Comparison of ENCODE assay signal across 15 mouse cellular contexts in the genomic region with DNA sequence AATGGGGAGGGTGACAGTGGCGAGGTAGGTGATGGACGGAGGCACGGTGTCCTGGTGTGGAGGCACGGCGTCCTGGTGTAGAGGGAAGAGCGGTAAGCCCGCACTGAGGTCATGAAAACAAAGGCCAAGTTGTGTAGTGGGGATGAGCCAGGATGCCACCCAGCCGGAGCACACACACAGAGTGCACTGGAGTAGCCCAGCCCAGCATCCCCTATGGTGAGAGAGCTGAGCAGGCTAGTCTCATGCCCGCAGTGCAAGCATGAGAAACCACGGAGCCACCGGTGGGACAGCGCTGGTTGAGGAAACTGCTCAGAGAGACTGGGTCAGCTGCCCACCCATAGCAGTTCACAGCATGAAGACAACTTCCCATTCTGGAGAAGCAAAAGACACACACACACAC. TPM values are rescaled to one million over a fixed set of nuclear protein-coding genes. Genes with fewer than 3 reads are reported as not detected.
DNase-seq lines count a peak whose midpoint lies in the region; ATAC-seq and TF ChIP-seq lines count a peak whose summit lies in the region.
"Had no signal": no experiment of that assay in that cellular context is flagged by ENCODE, and none has a peak within 500 bp of the region (broad histone marks: within the 10 kb centered on the region; RNA-seq: fewer than 3 reads in every experiment).

No protein-coding gene starts in this region.

- no peaks in the 10 kb centered on the region for H3K9me3 ChIP-seq in kidney, embryonic 14.5 days (ENCODE audit: control insufficient read depth, low read length)
- H3K9me3 ChIP-seq in kidney, embryonic 16.5 days (ENCODE audit: low read length): no peaks in the 10 kb centered on the region
- no peaks in the 10 kb centered on the region for H3K9me3 ChIP-seq in embryonic facial prominence, embryonic 11.5 days (replicated peaks; ENCODE audit: control insufficient read depth, low read length)
- no peaks in the 10 kb centered on the region for H3K9me3 ChIP-seq in forebrain, postnatal 0 days (ENCODE audit: low read length)
- H3K9me3 ChIP-seq in midbrain, embryonic 13.5 days: no peaks in the 10 kb centered on the region
- H3K9me3 ChIP-seq: liver, embryonic 12.5 days had no signal

- peaks cover 37% of the 10 kb centered on the region for H3K36me3 ChIP-seq in kidney, embryonic 14.5 days (ENCODE audit: control insufficient read depth, insufficient read depth, low read length)
- H3K36me3 ChIP-seq in kidney, embryonic 16.5 days (ENCODE audit: insufficient read depth, low read length): peaks cover 32% of the 10 kb centered on the region
- H3K36me3 ChIP-seq in embryonic facial prominence, embryonic 11.5 days (replicated peaks; ENCODE audit: control insufficient read depth, insufficient read depth, low read depth, low read length): no peaks in the 10 kb centered on the region; the same call in none of the 2 replicates
- H3K36me3 ChIP-seq in forebrain, postnatal 0 days (ENCODE audit: insufficient read depth): peaks cover 43% of the 10 kb centered on the region
- H3K36me3 ChIP-seq in midbrain, embryonic 13.5 days: peaks cover 61% of the 10 kb centered on the region

- H3K4me2 ChIP-seq in kidney, embryonic 14.5 days (replicated peaks; ENCODE audit: low read depth, low read length): no peak overlapping the region
- no peak overlapping the region for H3K4me2 ChIP-seq in kidney, embryonic 16.5 days (replicated peaks; ENCODE audit: low read depth, low read length)
- no peak overlapping the region for H3K4me2 ChIP-seq in embryonic facial prominence, embryonic 11.5 days (ENCODE audit: low read depth, low read length)
- no peak overlapping the region for H3K4me2 ChIP-seq in forebrain, postnatal 0 days (ENCODE audit: low read depth)
- H3K4me2 ChIP-seq in midbrain, embryonic 13.5 days (replicated peaks): no peak overlapping the region
- H3K4me2 ChIP-seq: liver, embryonic 12.5 days had no signal

- H3K27ac ChIP-seq in kidney, embryonic 14.5 days (ENCODE audit: low read depth, low read length): no peak overlapping the region
- no peak overlapping the region for H3K27ac ChIP-seq in kidney, embryonic 16.5 days (ENCODE audit: low read length)
- H3K27ac ChIP-seq in embryonic facial prominence, embryonic 11.5 days (replicated peaks; ENCODE audit: low read depth, low read length): no peak overlapping the region
- H3K27ac ChIP-seq in forebrain, postnatal 0 days (ENCODE audit: low read depth, low read length): peak overlapping the region; percentile 69
- H3K27ac ChIP-seq in midbrain, embryonic 13.5 days: peak overlapping the region; percentile 80
- H3K27ac ChIP-seq: liver, embryonic 12.5 days had no signal

- no peak for TF ChIP-seq CTCF in forebrain, postnatal 0 days (IDR thresholded peaks at IDR 0.05; ENCODE audit: low read depth)

- H3K4me1 ChIP-seq in kidney, embryonic 14.5 days (ENCODE audit: control insufficient read depth, insufficient read depth, low read length): no peaks in the 10 kb centered on the region
- H3K4me1 ChIP-seq in kidney, embryonic 16.5 days (ENCODE audit: insufficient read depth, low read length): no peaks in the 10 kb centered on the region
- H3K4me1 ChIP-seq in embryonic facial prominence, embryonic 11.5 days (ENCODE audit: control insufficient read depth, insufficient read depth, low read length): no peaks in the 10 kb centered on the region
- H3K4me1 ChIP-seq in forebrain, postnatal 0 days (ENCODE audit: insufficient read depth): no peaks in the 10 kb centered on the region
- peaks cover 10% of the 10 kb centered on the region for H3K4me1 ChIP-seq in midbrain, embryonic 13.5 days (replicated peaks)
- H3K4me1 ChIP-seq: liver, embryonic 12.5 days had no signal

- H3K4me3 ChIP-seq in kidney, embryonic 14.5 days (ENCODE audit: low read length): no peak overlapping the region
- H3K4me3 ChIP-seq in kidney, embryonic 16.5 days (ENCODE audit: low read length): no peak overlapping the region
- no peak overlapping the region for H3K4me3 ChIP-seq in embryonic facial prominence, embryonic 11.5 days (ENCODE audit: low read depth, low read length)
- H3K4me3 ChIP-seq in forebrain, postnatal 0 days (ENCODE audit: low read depth, low read length): no peak overlapping the region
- no peak overlapping the region for H3K4me3 ChIP-seq in midbrain, embryonic 13.5 days (replicated peaks)
- H3K4me3 ChIP-seq: liver, embryonic 12.5 days had no signal

- no peak overlapping the region for H3K9ac ChIP-seq in kidney, embryonic 14.5 days (ENCODE audit: low read depth, low read length)
- H3K9ac ChIP-seq in kidney, embryonic 16.5 days (replicated peaks; ENCODE audit: low read length): no peak overlapping the region
- no peak overlapping the region for H3K9ac ChIP-seq in embryonic facial prominence, embryonic 11.5 days (replicated peaks; ENCODE audit: low read length)
- H3K9ac ChIP-seq in forebrain, postnatal 0 days: peak overlapping the region; percentile 10; the same call in 1 of the 2 replicates
- no peak overlapping the region for H3K9ac ChIP-seq in midbrain, embryonic 13.5 days (replicated peaks)
- H3K9ac ChIP-seq: liver, embryonic 12.5 days had no signal

- H3K27me3 ChIP-seq in kidney, embryonic 14.5 days (ENCODE audit: control insufficient read depth, insufficient read depth, low read length): no peaks in the 10 kb centered on the region
- H3K27me3 ChIP-seq in kidney, embryonic 16.5 days (ENCODE audit: insufficient read depth, low read length): no peaks in the 10 kb centered on the region
- H3K27me3 ChIP-seq in embryonic facial prominence, embryonic 11.5 days (ENCODE audit: control insufficient read depth, insufficient read depth, low read length): no peaks in the 10 kb centered on the region
- H3K27me3 ChIP-seq in forebrain, postnatal 0 days (ENCODE audit: insufficient read depth, low read length): no peaks in the 10 kb centered on the region
- H3K27me3 ChIP-seq in midbrain, embryonic 13.5 days: no peaks in the 10 kb centered on the region
- H3K27me3 ChIP-seq: liver, embryonic 12.5 days had no signal

- 80% methylated on average over 12 of the region's 12 CpGs for WGBS in kidney, embryonic 14.5 days
- WGBS in kidney, embryonic 16.5 days: 70% methylated on average over 12 of the region's 12 CpGs
- WGBS in embryonic facial prominence, embryonic 11.5 days: 36% methylated on average over 12 of the region's 12 CpGs
- 42% methylated on average over 12 of the region's 12 CpGs for WGBS in forebrain, postnatal 0 days
- WGBS in midbrain, embryonic 13.5 days: 29% methylated on average over 12 of the region's 12 CpGs

- peak; percentile 29; the same call in 1 of the 2 replicates for ATAC-seq in kidney, embryonic 14.5 days (ENCODE audit: low FRiP score, low TSS enrichment)
- no peak for ATAC-seq in kidney, embryonic 16.5 days (ENCODE audit: low FRiP score, low TSS enrichment)
- ATAC-seq in embryonic facial prominence, embryonic 11.5 days (replicated peaks; ENCODE audit: insufficient number of reproducible peaks, low FRiP score, low TSS enrichment, low read depth): peak; percentile 64
- ATAC-seq in forebrain, postnatal 0 days: peak; percentile 42
- peak; percentile 66 for ATAC-seq in midbrain, embryonic 13.5 days
- ATAC-seq: liver, embryonic 12.5 days had no signal

- DNase-seq in embryonic facial prominence, embryonic 11.5 days (ENCODE audit: low spot score): no peak
- no peak for DNase-seq in forebrain, postnatal 0 days
- DNase-seq in left cerebral cortex, postnatal 10 days (ENCODE audit: extremely low spot score in 1 of 2, low spot score in 2 of 2): no peak
- no peak for DNase-seq in gastrocnemius, adult 18-20 months (ENCODE audit: low spot score)
- DNase-seq in layer of hippocampus, postnatal 10 days (ENCODE audit: low spot score in 2 of 2): no peak
- DNase-seq: adrenal gland, postnatal 10 days; cerebellum, adult 11 months; gastrocnemius, postnatal 10 days; heart, postnatal 36 days; kidney, postnatal 10 days; thymus, postnatal 4 days had no signal

- intact Hi-C loops in left cerebral cortex, postnatal 10 days (cut with DNase I): loop anchor here (5.0 kb wide), 1 partner anchor 174 kb away; no protein-coding TSS in a partner anchor

RNA-seq across cellular contexts. Expression of gene Vangl2, which starts 26.6 kb away (rescaled TPM):
- polyA plus RNA-seq in kidney, embryonic 14.5 days (2014; fragmentation: Nextera tagmentation; extraction: Ambion mirVana): 18.2 and 19.0 TPM in 2 replicates
- polyA plus RNA-seq in kidney, embryonic 16.5 days (2015; fragmentation: Nextera tagmentation; extraction: Ambion mirVana): 14.6 and 19.0 TPM in 2 replicates
- 25.3 and 28.6 TPM in 2 replicates for polyA plus RNA-seq in embryonic facial prominence, embryonic 11.5 days (2014; fragmentation: Nextera tagmentation; extraction: Ambion mirVana)
- total RNA-seq in forebrain, postnatal 0 days (2014; rRNA removed): 47.2 and 63.4 TPM in 2 replicates
- 35.3 and 37.3 TPM in 2 replicates for polyA plus RNA-seq in forebrain, postnatal 0 days (2015; fragmentation: Nextera tagmentation; extraction: Ambion mirVana)
- polyA plus RNA-seq in midbrain, embryonic 13.5 days (2015; fragmentation: Nextera tagmentation; extraction: Ambion mirVana): 57.1 and 60.0 TPM in 2 replicates
- 10 to 100 TPM; 32.8 to 34.0 TPM for total RNA-seq in left cerebral cortex, postnatal 10 days (2021)
- total RNA-seq in gastrocnemius, adult 18-20 months (2021): under 1 TPM; 0.34 to 0.55 TPM
- 10 to 100 TPM; 32.3 to 33.0 TPM for total RNA-seq in layer of hippocampus, postnatal 10 days (2021)

RNA-seq across cellular contexts. Expression of gene Nhlh1, which starts 55.7 kb away (rescaled TPM):
- not detected in 2 replicates for polyA plus RNA-seq in kidney, embryonic 14.5 days (2014; fragmentation: Nextera tagmentation; extraction: Ambion mirVana)
- polyA plus RNA-seq in kidney, embryonic 16.5 days (2015; fragmentation: Nextera tagmentation; extraction: Ambion mirVana): not detected in 2 replicates
- polyA plus RNA-seq in embryonic facial prominence, embryonic 11.5 days (2014; fragmentation: Nextera tagmentation; extraction: Ambion mirVana): 4.6 and 6.5 TPM in 2 replicates
- total RNA-seq in forebrain, postnatal 0 days (2014; rRNA removed): 0.95 and 1.0 TPM in 2 replicates
- 0.20 and 0.47 TPM in 2 replicates for polyA plus RNA-seq in forebrain, postnatal 0 days (2015; fragmentation: Nextera tagmentation; extraction: Ambion mirVana)
- 7.7 and 8.9 TPM in 2 replicates for polyA plus RNA-seq in midbrain, embryonic 13.5 days (2015; fragmentation: Nextera tagmentation; extraction: Ambion mirVana)
- total RNA-seq in left cerebral cortex, postnatal 10 days (2021): under 1 TPM in 1 of 2 experiments, not detected in 1; 0.32 TPM
- total RNA-seq in gastrocnemius, adult 18-20 months (2021): not detected
- 1 to 10 TPM; 1.8 TPM for total RNA-seq in layer of hippocampus, postnatal 10 days (2021)
- total RNA-seq: gastrocnemius, postnatal 10 days; heart, postnatal 36 days had no signal
- polyA plus RNA-seq: liver, embryonic 12.5 days had no signal

Comparison
In these comparisons a context has a peak if more than half of its experiments do, and no peak if none do; other contexts are left out.
1. H3K27ac ChIP-seq: peak in forebrain, postnatal 0 days (single experiment) and midbrain, embryonic 13.5 days (single experiment); none in kidney, embryonic 14.5 days (single experiment), kidney, embryonic 16.5 days (single experiment) and embryonic facial prominence, embryonic 11.5 days (single experiment).